Mouse (Mus musculus): ENCODE measurements around the gene Epha2.

The Epha2 gene

DNA sequence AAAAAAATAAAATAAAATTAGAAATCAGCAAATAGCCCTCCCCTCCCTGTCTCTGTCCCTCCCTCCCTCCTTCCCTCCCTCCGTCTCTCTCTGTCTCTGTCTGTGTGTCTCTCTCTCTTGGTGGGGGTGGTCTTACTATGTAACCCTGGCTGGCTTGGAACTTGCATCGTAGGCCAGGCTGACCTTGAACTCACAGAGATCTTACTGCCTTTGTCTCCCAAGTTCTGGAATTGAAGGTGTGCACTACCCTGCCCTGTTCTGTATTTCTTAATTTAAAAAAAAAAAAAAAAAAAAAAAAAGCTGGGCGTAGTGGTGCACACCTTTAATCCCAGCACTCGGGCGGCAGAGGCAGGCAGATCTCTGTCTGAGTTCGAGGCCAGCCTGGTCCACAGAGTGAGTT is 21.3 kb upstream of the Epha2 start:
- DNase-seq (ENCODE audit: low spot score in 2 of 2), result no peak

- no peak for DNase-seq (ENCODE audit: low spot score in 2 of 2)
Measured at GRCm38 (mm10) chr4:141280471-141280870, 20.6 kb upstream of the Epha2 start.

- no peak for DNase-seq (ENCODE audit: low spot score in 2 of 2)
Measured at GRCm38 (mm10) chr4:141281153-141281552, 19.9 kb upstream of the Epha2 start.

DNA sequence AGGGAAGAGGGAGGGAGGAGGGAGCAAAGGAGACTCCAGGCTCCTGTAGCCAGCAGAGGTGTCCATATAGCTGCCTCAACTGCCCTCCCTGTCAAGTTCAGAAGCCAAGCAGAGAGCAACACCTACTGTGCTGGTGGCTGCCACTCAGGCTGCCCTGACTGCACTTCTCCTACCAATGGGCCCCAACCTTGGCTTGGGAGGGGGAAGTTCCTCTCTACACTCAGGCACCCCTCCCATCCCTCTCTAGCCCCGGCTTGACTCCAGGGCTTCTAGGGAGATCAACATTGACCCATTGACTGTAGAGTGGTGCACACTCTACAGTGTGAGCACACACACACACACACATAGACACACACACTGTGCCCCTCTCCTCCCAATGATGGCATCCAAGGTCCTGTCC is 19.5 kb upstream of the Epha2 start:
- no peak for DNase-seq (ENCODE audit: low spot score in 2 of 2)

GRCm38 (mm10) chr4:141282087-141282486 is 19.0 kb upstream of the Epha2 start:
- DNase-seq (ENCODE audit: low spot score in 2 of 2), result no peak

DNA sequence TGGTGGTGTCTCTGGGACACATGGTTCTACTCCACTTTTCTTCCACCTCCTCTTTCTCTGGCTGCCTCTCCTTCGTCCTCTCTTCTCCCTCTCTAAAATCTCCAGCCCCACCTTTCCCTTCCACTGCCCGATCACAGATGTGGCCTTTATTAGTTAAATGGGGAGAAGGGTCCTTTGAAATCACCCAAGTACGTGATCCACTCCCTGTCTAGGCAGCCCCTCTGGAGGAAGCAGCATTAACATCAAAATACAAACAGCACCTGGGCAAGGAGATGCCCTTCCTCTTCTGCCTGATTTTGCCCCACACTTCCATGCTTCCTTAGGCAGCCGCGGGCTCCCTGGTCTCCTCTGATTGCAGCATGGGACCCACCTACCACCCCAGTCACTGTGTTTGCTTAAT is 18.4 kb upstream of the Epha2 start:
- no peak for DNase-seq (ENCODE audit: low spot score in 2 of 2)

GRCm38 (mm10) chr4:141283176-141283878 is 17.7 kb upstream of the Epha2 start:
- DNase-seq (ENCODE audit: low spot score in 2 of 2), result no peak

- DNase-seq (ENCODE audit: low spot score in 2 of 2), result no peak
Measured at GRCm38 (mm10) chr4:141283879-141284411, 17.1 kb upstream of the Epha2 start.

DNA sequence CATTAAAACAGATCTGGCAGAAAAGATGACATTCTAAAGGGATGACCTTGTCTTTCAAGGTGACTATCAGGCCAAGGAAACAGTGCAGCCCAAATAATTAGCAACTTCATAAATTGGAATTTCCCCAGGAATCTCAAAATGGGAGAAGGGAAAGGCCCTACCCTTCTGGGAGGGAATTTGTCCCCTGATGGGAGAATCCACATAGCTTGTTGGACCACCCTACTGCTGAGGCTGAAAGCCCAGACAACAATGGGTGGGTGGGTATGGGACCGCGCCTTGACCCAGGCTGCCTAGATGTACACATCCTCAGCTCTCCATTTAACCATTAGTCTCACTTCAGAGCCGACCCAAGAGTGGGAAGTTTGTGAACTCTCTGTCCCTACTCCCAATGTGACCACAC is 16.6 kb upstream of the Epha2 start:
- no peak for DNase-seq (ENCODE audit: low spot score in 2 of 2)

DNA sequence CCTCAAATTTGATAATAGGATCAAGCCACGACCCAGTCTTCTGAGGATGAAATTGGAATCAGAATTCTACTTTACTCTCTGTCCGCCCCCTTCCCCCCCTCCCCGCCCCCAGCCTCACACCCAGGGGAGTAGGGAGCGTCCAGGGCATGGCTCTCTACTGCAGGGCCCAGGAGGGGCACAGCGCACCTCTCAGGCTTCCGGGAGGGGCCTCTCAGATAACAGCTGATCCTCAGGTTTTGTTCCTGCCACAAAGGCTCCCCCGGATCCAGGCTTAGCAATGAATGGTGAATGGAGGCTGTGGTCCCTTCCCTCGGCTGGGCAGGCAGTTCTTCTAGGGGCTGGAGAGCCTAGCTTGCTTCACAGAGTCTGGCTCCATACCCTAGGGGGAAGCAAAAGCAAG is 15.9 kb upstream of the Epha2 start:
- no peak for DNase-seq (ENCODE audit: low spot score in 2 of 2)

GRCm38 (mm10) chr4:141286860-141287517 is 14.1 kb upstream of the Epha2 start:
- no peak for DNase-seq (ENCODE audit: low spot score in 2 of 2)

DNA sequence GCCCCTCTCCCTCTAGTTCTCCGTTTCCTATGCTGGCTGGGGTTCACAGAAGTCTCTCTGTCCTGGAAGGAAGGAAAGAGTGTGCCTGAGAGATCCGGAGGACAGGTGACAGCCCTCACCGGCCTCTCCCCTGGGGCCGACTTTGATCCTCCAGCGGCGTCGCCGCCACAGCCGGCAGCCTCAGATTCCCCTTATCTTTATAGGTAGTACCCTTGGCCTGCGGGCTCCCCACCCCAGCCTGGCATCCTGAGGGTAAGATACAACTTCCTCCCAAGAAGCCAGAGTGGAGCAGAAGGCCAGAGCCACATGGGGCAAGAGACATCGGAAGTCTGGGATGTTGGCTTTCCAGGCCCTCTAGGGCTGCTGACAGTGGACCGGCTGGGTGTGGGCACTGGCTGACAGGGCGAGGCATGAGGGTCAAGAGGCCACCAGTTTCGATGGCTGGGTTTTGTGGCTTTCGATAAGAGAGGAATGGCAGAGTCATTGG is 13.5 kb upstream of the Epha2 start:
- no peak for DNase-seq (ENCODE audit: low spot score in 2 of 2)

GRCm38 (mm10) chr4:141288152-141288551 is 12.9 kb upstream of the Epha2 start:
- DNase-seq (ENCODE audit: low spot score in 2 of 2), result no peak

- DNase-seq (ENCODE audit: low spot score in 2 of 2), result no peak
Measured at GRCm38 (mm10) chr4:141291571-141292375, 9.3 kb upstream of the Epha2 start.

DNA sequence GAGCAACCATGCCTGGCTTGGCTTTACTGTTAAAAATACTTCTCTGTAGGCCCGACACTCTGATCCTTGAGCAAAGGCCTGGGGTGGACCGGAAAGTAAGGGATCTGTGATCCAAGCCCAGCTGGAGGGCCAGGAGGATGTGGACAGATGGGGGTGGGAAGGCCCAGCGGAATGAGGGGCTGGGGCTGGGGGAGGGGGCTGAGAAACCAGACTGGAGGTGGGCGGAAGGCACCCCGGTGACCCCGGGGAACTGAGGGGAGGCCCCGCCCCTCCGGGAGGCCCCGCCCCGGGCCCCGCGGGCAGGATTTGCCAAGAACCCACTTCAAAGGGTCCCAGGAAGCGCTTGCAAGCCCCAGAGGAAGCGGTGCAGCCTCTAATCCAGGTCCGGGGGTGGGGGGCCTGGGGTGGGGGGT is 5.3 kb upstream of the Epha2 start:
- DNase-seq (ENCODE audit: low spot score in 2 of 2), result no peak

GRCm38 (mm10) chr4:141297934-141298333 is 3.1 kb upstream of the Epha2 start:
- DNase-seq (ENCODE audit: low spot score in 2 of 2), result no peak

DNA sequence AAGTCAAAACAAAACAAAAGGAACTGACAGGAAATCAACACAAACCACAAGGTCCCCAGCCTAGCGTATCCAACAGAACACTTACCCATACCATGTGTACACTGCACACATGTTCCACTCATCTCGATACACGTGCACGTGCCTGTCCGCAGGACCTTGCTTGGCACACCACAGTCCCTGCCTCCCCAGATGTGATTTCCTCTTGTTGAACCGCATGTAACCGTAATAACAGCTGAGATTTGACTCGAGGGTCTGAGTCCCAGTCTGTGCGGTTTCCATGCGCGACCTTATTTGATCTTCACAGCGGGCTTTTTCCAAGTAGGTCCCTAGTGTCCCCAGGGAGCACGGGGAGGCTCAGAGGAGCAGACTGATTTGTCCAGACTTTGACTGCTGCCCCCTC is 1.7 kb upstream of the Epha2 start:
- DNase-seq (ENCODE audit: low spot score in 2 of 2), result peak; percentile 20

- DNase-seq (ENCODE audit: low spot score in 2 of 2), result no peak
Measured at GRCm38 (mm10) chr4:141300196-141300595, 844 bp upstream of the Epha2 start.

DNA sequence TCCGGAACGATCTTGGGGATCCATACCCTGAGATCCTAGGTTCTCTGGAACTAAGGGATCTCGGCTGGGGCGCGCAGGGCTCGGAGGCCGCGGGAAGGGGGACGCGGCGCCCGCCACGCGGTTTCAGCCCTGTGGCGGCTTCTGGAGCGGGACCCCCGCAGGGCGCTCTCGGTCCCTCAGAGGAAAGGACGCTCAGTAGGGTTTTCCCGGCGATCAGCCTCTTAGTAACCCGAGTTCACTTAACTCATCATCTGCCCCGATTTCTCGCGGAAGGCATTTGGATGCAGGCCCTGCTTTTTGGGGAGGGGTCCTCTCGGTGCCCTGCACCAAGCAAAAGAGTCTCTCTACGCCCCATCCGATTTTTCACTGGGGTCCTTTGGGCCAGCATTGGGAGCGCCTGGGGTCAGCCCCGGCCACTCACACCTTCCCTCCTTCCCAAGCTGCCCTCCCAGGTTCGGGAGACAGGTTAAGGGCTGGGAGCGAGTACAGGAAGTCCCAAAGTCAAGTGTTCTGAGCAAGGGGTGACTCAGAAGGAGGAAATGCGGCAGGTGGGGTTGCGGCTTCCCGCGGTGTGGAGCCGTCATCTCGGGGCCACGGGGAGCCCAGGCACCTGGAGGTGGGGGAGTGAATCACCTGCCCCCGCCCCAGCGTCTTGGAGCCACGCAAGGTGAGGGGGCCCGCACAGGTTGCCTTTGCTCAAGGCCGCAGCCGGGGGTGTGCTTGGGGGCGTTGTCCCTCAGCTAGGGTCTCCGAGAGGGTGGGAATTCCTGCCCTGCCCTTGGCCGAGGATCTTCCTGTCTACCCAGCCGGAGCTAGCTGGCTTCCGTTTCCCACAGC is 769 bp downstream of the Epha2 start:
- DNase-seq (ENCODE audit: low spot score in 2 of 2), result peak; percentile 14 to 25

DNA sequence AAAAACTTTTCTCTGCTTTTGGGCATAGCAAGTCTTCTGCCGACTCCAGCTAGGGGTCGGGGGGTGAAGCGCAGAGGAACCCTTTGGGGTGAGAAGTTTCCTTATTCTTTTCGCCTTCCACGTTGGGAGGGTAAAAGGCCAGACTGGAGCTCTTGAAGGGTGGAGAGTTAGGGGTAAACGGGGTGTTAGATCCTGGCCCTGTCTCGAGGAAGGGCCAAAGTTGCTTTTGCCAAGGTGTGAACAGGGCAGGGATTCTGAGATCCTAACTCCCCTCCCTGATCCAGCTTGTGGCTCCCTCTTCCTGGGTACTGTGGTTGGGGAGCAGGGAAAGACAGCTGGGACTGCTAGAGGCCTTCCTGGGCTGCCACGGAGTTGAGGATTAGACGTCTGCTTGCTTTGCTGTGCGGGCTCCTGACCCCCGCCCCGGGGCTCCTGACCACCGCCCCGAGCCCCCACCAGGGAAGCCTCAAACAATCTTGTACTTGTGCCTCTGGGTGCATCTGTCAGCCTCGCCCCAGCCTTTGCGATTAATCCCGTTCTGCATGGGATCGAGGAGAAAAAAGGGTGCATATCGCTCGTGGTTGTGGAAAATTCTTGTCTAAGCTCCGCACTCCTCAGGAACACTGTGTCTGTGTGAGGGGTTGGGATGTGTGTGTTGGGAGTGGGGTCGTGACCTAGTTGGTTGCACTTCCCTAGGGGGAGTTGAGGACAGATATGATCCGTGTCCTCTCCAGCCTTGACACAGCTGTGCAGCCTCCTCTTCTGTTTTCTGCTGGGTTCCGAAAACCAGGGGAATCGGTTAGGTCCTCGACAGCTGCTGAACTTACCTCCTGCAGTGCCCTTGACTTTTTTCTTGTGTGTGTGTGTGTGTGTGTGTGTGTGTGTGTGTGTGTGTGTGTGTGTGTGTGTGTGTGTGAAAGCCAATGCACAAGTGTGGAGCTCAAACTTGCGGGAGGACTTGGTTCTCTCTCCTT is 1.7 kb downstream of the Epha2 start:
- no peak for DNase-seq (ENCODE audit: low spot score in 2 of 2)
